Mouse (Mus musculus) CH12.LX (cell line): ENCODE data around the gene Gfpt1. TPM values are rescaled to one million over a fixed set of nuclear protein-coding genes. Genes with fewer than 3 reads are reported as not detected.

Experiments used
- DNase-seq: peaks from one replicate; pipeline ENCODE4 v3.0.0-alpha.2; 2013; ENCODE audit errors: extremely low read depth
- H3K27ac ChIP-seq: 2 replicates; pipeline ENCODE4 v1.5.1; 2012; ENCODE audit warnings: low read depth, mild to moderate bottlenecking, control low read depth, moderate library complexity; ENCODE audit not compliant: insufficient read depth
- H3K27me3 ChIP-seq: replicated peaks from 2 replicates; pipeline ENCODE3; 2012; ENCODE audit warnings: inconsistent platforms
- H3K36me3 ChIP-seq, 2 experiments: replicated peaks in 1 of 2; 2 replicates each; pipeline versions ENCODE3 to v1.6.1; 2012; ENCODE audit warnings: inconsistent platforms in 1 of 2, low read length in 1 of 2, mild to moderate bottlenecking in 1 of 2, mixed read lengths in 1 of 2, moderate library complexity in 1 of 2; ENCODE audit not compliant: control insufficient read depth in 1 of 2, insufficient read depth in 1 of 2
- H3K4me1 ChIP-seq, 2 experiments: 2 replicates each; pipeline ENCODE4 v1.6.1; 2012; ENCODE audit warnings: inconsistent platforms in 1 of 2, moderate library complexity in 1 of 2; ENCODE audit not compliant: insufficient read depth in 2 of 2, control insufficient read depth in 1 of 2
- H3K4me2 ChIP-seq: 2 replicates; pipeline ENCODE4 v1.6.1; 2012; ENCODE audit warnings: low read depth, mild to moderate bottlenecking, control low read depth; ENCODE audit not compliant: poor library complexity, insufficient read depth, severe bottlenecking
- H3K4me3 ChIP-seq, 3 experiments: fragments of 150-350 bp in 1 of 3; sonication (generic) in 1 of 3; replicated peaks in 1 of 3; 2 replicates each; pipeline versions ENCODE3 to v1.5.1; 2011 to 2012; ENCODE audit warnings: low read depth in 2 of 3, low read length in 2 of 3, mild to moderate bottlenecking in 2 of 3, moderate library complexity in 2 of 3, control low read depth in 1 of 3, improper control_type of control experiment in 1 of 3, inconsistent platforms in 1 of 3, mixed read lengths in 1 of 3; ENCODE audit not compliant: poor library complexity in 1 of 3
- H3K79me2 ChIP-seq: replicated peaks from 2 replicates; pipeline ENCODE4 v1.6.1; 2012; ENCODE audit warnings: mild to moderate bottlenecking, moderate library complexity; ENCODE audit not compliant: control insufficient read depth, poor library complexity, insufficient read depth, severe bottlenecking; ENCODE audit errors: extremely low read depth
- H3K9ac ChIP-seq: 2 replicates; pipeline ENCODE4 v1.6.1; 2012; ENCODE audit warnings: low read depth, mild to moderate bottlenecking, control low read depth, moderate library complexity; ENCODE audit not compliant: insufficient read depth
- H3K9me3 ChIP-seq: replicated peaks from 2 replicates; pipeline ENCODE3; 2012; ENCODE audit warnings: low read length, inconsistent platforms, mixed read lengths
- BHLHE40 ChIP-seq: IDR thresholded peaks from 2 replicates; pipeline ENCODE4 v1.6.1; 2011; ENCODE audit warnings: mild to moderate bottlenecking, low read depth, low read length, improper control_type of control experiment
- CHD1 ChIP-seq: IDR thresholded peaks from 2 replicates; pipeline ENCODE4 v1.6.1; 2012; ENCODE audit warnings: low read depth, low read length, improper control_type of control experiment, inconsistent platforms
- CTCF ChIP-seq, 2 experiments: IDR thresholded peaks in 1 of 2; conservative IDR thresholded peaks in 1 of 2; 2 replicates each; pipeline ENCODE4 v1.5.1; 2011 to 2012; ENCODE audit warnings: low read depth in 2 of 2, low read length in 2 of 2, improper control_type of control experiment in 1 of 2, inconsistent platforms in 1 of 2, mild to moderate bottlenecking in 1 of 2, moderate library complexity in 1 of 2
- E2F4 ChIP-seq: IDR thresholded peaks from 2 replicates; pipeline ENCODE4 v1.6.1; 2011; ENCODE audit warnings: low read depth, low read length, improper control_type of control experiment; ENCODE audit not compliant: insufficient replicate concordance
- ELF1 ChIP-seq: IDR thresholded peaks from 2 replicates; pipeline ENCODE4 v1.6.1; 2014; ENCODE audit warnings: low read depth, mild to moderate bottlenecking, inconsistent platforms, low read length, improper control_type of control experiment
- EP300 ChIP-seq: IDR thresholded peaks from 2 replicates; pipeline ENCODE4 v1.6.1; 2011; ENCODE audit warnings: low read length, improper control_type of control experiment
- ETS1 ChIP-seq: conservative IDR thresholded peaks from 2 replicates; pipeline ENCODE4 v1.6.1; 2012; ENCODE audit warnings: low read depth, mild to moderate bottlenecking, inconsistent platforms, low read length, improper control_type of control experiment, moderate library complexity
- IRF4 ChIP-seq: IDR thresholded peaks from 2 replicates; pipeline ENCODE4 v1.6.1; 2014; ENCODE audit warnings: low read depth, mild to moderate bottlenecking, inconsistent platforms, low read length, improper control_type of control experiment
- JUND ChIP-seq: conservative IDR thresholded peaks from 2 replicates; pipeline ENCODE4 v1.6.1; 2011; ENCODE audit warnings: low read depth, low read length, improper control_type of control experiment
- MAFK ChIP-seq: IDR thresholded peaks from 2 replicates; pipeline ENCODE4 v1.6.1; 2011; ENCODE audit warnings: low read length, improper control_type of control experiment; ENCODE audit not compliant: insufficient replicate concordance
- MAX ChIP-seq: IDR thresholded peaks from 2 replicates; pipeline ENCODE4 v1.6.1; 2011; ENCODE audit warnings: low read length, improper control_type of control experiment
- MAZ ChIP-seq: IDR thresholded peaks from 2 replicates; pipeline ENCODE4 v1.6.1; 2012; ENCODE audit warnings: low read depth, mild to moderate bottlenecking, inconsistent platforms, low read length, improper control_type of control experiment, moderate library complexity
- MEF2A ChIP-seq: IDR thresholded peaks from 2 replicates; pipeline ENCODE4 v1.6.1; 2014; ENCODE audit warnings: low read depth, mild to moderate bottlenecking, inconsistent platforms, low read length, improper control_type of control experiment, borderline replicate concordance
- MXI1 ChIP-seq: IDR thresholded peaks from 2 replicates; pipeline ENCODE4 v1.6.1; 2011; ENCODE audit warnings: mild to moderate bottlenecking, low read depth, low read length, improper control_type of control experiment
- PAX5 ChIP-seq: IDR thresholded peaks from 2 replicates; pipeline ENCODE4 v1.6.1; 2012; ENCODE audit warnings: low read length, inconsistent platforms, mixed read lengths
- POLR2A ChIP-seq: IDR thresholded peaks from 2 replicates; pipeline ENCODE4 v1.6.1; 2011; ENCODE audit warnings: low read depth, mild to moderate bottlenecking, improper control_type of control experiment, low read length
- POLR2AphosphoS2 ChIP-seq: IDR thresholded peaks from 2 replicates; pipeline ENCODE4 v1.6.1; 2011; ENCODE audit warnings: low read depth, low read length, improper control_type of control experiment
- RAD21 ChIP-seq: IDR thresholded peaks from 2 replicates; pipeline ENCODE4 v1.6.1; 2011; ENCODE audit warnings: low read depth, mild to moderate bottlenecking, low read length, improper control_type of control experiment, moderate library complexity
- SMC3 ChIP-seq: IDR thresholded peaks from 2 replicates; pipeline ENCODE4 v1.6.1; 2011; ENCODE audit warnings: low read depth, low read length, improper control_type of control experiment
- USF1 ChIP-seq: IDR thresholded peaks from 2 replicates; pipeline ENCODE4 v1.6.1; 2014; ENCODE audit warnings: low read depth, mild to moderate bottlenecking, inconsistent platforms, low read length, improper control_type of control experiment
- ZC3H11A ChIP-seq: IDR thresholded peaks from 2 replicates; pipeline ENCODE4 v1.6.1; 2012; ENCODE audit warnings: low read depth, mild to moderate bottlenecking, inconsistent platforms, low read length, improper control_type of control experiment
- ZKSCAN1 ChIP-seq: IDR thresholded peaks from 2 replicates; pipeline ENCODE4 v1.6.1; 2012; ENCODE audit warnings: low read depth, inconsistent platforms, low read length, improper control_type of control experiment, borderline replicate concordance
- dilution Hi-C: fragments of 300-500 bp; cut with MboI; formaldehyde crosslinking; loops from 2 replicates; pipeline ENCODE4 v1.14.3; 2020; ENCODE audit warnings: low sequenced_read_pairs; ENCODE audit not compliant: extremely low pct_unique_long_range_greater_than_20kb, extremely low pct_ligation_motif_present
- in situ Hi-C: fragments of 300-500 bp; cut with MboI; formaldehyde crosslinking; loops from 3 replicates; pipeline ENCODE4 v1.14.3; 2019; ENCODE audit warnings: low sequenced_read_pairs, low pct_ligation_motif_present, low pct_unique_long_range_greater_than_20kb, mixed read lengths
- polyA plus RNA-seq: library from polyadenylated mRNA; unstranded; fragments of >175 nt; gene quantifications from 2 replicates; pipeline ENCODE4 v1.2.1, GENCODE M21; 2012; ENCODE audit warnings: low read depth; ENCODE audit not compliant: insufficient read length
- total RNA-seq, 2 experiments: library from RNA; depleted of rRNA; stranded (reverse); fragments of 300-350 nt in 1 of 2; fragments of >200 nt in 1 of 2; gene quantifications; 2 replicates each; pipeline ENCODE4 v1.2.3; 2012 to 2014

Gene Gfpt1
- total and polyA plus RNA-seq, 3 experiments: 24.9 to 35.3 (median 32.1) TPM

DNA sequence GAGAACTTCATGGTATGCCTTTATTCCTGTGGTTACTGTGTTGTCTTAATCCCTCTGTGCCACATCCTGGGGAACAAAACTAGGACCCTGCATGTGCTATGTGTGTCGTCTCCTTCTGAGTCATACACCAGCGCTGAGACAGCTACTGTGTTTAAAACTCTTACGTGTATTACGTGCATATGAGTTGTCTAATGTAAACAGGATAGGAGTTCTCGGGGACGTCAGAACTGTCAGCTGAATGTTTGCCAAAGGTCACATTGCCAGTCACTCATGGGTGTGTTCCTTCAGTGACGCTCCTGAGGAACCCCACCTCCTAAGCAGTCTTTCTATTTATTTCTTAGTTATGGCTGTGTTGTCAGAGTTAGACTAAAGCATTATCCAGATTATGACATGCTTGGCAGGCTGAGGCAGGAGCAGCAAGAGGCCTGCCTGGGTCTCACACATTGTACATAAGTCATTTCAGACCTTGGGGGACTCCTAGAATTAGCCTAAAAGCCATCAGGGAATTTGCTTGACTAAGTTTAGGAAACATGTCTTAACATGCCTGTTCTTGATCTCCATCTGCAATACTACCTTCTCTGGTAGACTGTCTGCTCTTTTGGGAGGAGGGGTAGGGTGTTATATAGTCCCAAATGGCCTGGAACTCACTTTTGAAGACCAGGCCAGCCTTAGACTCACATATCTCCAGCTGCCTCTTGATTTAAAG, 26.7 kb downstream of the Gfpt1 start (continued):
- 0 out of 2 replicates have a peak, but pooled peaks have one; percentile 59 for TF ChIP-seq MAFK

DNA sequence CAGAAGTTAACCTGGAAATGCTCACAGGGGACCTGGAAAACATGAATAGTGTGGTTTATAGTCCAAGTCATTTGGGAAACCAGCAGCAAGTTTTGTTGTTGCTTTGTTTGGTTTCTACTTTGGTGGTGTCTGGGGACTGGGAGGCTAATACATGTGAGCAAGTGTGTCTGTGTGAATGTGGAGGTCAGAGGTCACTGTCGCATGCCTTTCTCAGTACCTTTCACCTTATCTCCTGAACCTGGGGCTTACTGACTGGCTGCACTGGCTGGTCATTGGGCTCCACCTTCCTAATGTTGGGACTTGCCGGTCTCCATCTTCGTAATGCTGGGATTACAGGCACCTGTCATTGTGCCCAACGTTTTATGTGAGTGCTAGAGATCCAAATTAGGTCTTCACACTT, 28.0 kb downstream of the Gfpt1 start:
- Histone ChIP-seq H3K9me3 (no peaks in the 10 kb centered on the region), H3K27me3 (no peaks in the 10 kb centered on the region), H3K4me2 (no peak overlapping the region), H3K9ac (peak overlapping the region; percentile 36; the same call in 1 of the 2 replicates), H3K4me1 (peaks cover 32 to 76% of the 10 kb centered on the region in 2 experiments), H3K36me3 (peaks cover 30 to 74% of the 10 kb centered on the region in 2 experiments)
- in situ Hi-C loops: no loop called here
- no peak for DNase-seq
- dilution Hi-C loops: no loop called here
- TF ChIP-seq BHLHE40 (no peak), IRF4 (no peak), CHD1 (no peak), EP300 (no peak), POLR2A (no peak), MAX (no peak), CTCF (conservative IDR thresholded peaks at IDR 0.05 in 1 of 2, IDR thresholded peaks at IDR 0.05 in 1 of 2; ENCODE audit: low read depth in 2 of 2, low read length in 2 of 2) (no peak), MEF2A (no peak), PAX5 (no peak), E2F4 (no peak), USF1 (no peak), ELF1 (no peak), ZKSCAN1 (no peak), MAZ (no peak), RAD21 (no peak), POLR2AphosphoS2 (no peak), JUND (no peak), MXI1 (no peak)
- TF ChIP-seq, all 38 proteins: peak for 0
- Histone ChIP-seq H3K79me2 (peaks cover 2% of the 10 kb centered on the region; the same call in 1 of the 2 replicates), H3K27ac (peak overlapping the region; percentile 17), H3K4me3 (no peak overlapping the region)

DNA sequence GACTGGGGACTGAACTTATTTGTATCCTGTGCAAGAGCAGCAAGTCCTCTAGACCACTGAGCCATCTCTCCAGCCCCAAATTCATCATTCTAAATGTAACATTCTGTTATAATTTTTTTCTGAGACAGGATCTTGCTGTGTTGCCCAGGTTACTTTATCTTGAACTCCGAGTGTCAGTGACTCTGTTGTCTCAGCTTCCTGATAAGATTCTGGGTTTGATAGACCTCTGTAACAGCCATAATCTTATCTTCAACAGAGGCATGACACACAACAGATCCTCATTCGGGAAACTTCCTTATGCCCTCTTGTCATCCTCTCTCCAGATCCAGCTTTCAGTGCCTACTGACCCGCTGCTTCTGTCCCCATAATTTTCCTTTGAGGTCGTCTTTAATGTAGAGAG, 30.1 kb downstream of the Gfpt1 start:
- DNase-seq: no peak
- TF ChIP-seq PAX5: no peak
- TF ChIP-seq ETS1: no peak
- TF ChIP-seq SMC3: no peak
- TF ChIP-seq ZKSCAN1: no peak
- no peak for TF ChIP-seq CHD1
- TF ChIP-seq MAX: no peak
- TF ChIP-seq MAFK: no peak
- TF ChIP-seq BHLHE40: no peak
- no peak for TF ChIP-seq IRF4
- TF ChIP-seq ZC3H11A: no peak
- TF ChIP-seq E2F4: no peak
- in situ Hi-C loops: no loop called here
- dilution Hi-C loops: no loop called here
- Histone ChIP-seq H3K27ac (no peak overlapping the region), H3K79me2 (peaks cover 2% of the 10 kb centered on the region; the same call in 1 of the 2 replicates), H3K9me3 (no peaks in the 10 kb centered on the region), H3K36me3 (peaks cover 18 to 70% of the 10 kb centered on the region in 2 experiments), H3K9ac (no peak overlapping the region), H3K4me3 (no peak overlapping the region), H3K4me1 (peaks cover 32 to 93% of the 10 kb centered on the region in 2 experiments), H3K27me3 (no peaks in the 10 kb centered on the region), H3K4me2 (no peak overlapping the region)
